Mouse (Mus musculus): ENCODE measurements around the gene Mcm3ap.

Mcm3ap gene

GRCm38 (mm10) chr10:76468203-76469162 is at the start of gene Mcm3ap, which contains the start of gene Ybey:
TSS of gene Mcm3ap (plus strand) at chr10:76468927.
TSS of gene Ybey (minus strand) at chr10:76469114.
- ChIA-PET CTCF (interaction anchor here in 2 of 4 experiments (0.5 to 1.0 kb wide), 3 partner anchors 11 to 1075 kb away, joined by 3 to 5 read pairs (median 3); no protein-coding TSS in a partner anchor), POLR2A (interaction anchor here in 3 of 4 experiments (0.6 to 2.0 kb wide), 6 partner anchors 10 to 29 kb away, joined by 3 to 8 read pairs (median 4); no protein-coding TSS in a partner anchor)

- ChIA-PET CTCF (interaction anchor here in 3 of 4 experiments (0.5 to 1.2 kb wide), 6 partner anchors 9 to 170 kb away, joined by 3 to 5 read pairs (median 3); partner anchors contain the start of gene AC141477.1 (in 1 of the 3)), POLR2A (interaction anchor here in 3 of 4 experiments (0.6 to 8.2 kb wide), 10 partner anchors 9 to 1096 kb away, joined by 3 to 49 read pairs (median 4); partner anchors contain the start of genes AC141477.1 (in 2 of the 3) and Pcnt (in 1 of the 3))
Measured at GRCm38 (mm10) chr10:76425674-76426073, 43.1 kb upstream of the Mcm3ap start.

GRCm38 (mm10) chr10:76433925-76434324 is 34.8 kb upstream of the Mcm3ap start:
- CTCF ChIA-PET: no interaction called here
- POLR2A ChIA-PET: interaction anchor here in 2 of 4 experiments (0.9 to 1.4 kb wide), 5 partner anchors 8 to 87 kb away, joined by 3 to 9 read pairs (median 4); no protein-coding TSS in a partner anchor

GRCm38 (mm10) chr10:76439107-76439890 is 29.4 kb upstream of the Mcm3ap start:
- CTCF ChIA-PET: interaction anchor here (0.5 to 1.7 kb wide), 10 partner anchors 16 to 1552 kb away, joined by 3 to 13 read pairs (median 3); partner anchors contain the start of genes Col6a2 (in 1 of the 4) and Lss (in 1 of the 4)
- POLR2A ChIA-PET: interaction anchor here (0.6 to 5.8 kb wide), 47 partner anchors 8 to 557 kb away, joined by 3 to 49 read pairs (median 4); partner anchors contain the start of genes Dip2a (in 2 of the 4), 2610028H24Rik (in 1 of the 4), Chchd10 (in 1 of the 4) and Pcbp3 (in 1 of the 4)

GRCm38 (mm10) chr10:76440281-76440680 is 28.4 kb upstream of the Mcm3ap start, which contains the start of gene AC141477.1:
TSS of gene AC141477.1 (minus strand) at chr10:76440444.
- CTCF ChIA-PET: interaction anchor here in 3 of 4 experiments (1.0 to 1.7 kb wide), 8 partner anchors 14 to 183 kb away, joined by 3 to 13 read pairs (median 4); partner anchors contain the start of genes Col6a2 (in 1 of the 3) and Lss (in 1 of the 3)

GRCm38 (mm10) chr10:76442178-76443088 is 26.3 kb upstream of the Mcm3ap start, which contains the start of gene Pcnt:
TSS of gene Pcnt (minus strand) at chr10:76442786.
- ChIA-PET CTCF (interaction anchor here in 3 of 4 experiments (0.6 to 1.0 kb wide), 3 partner anchors 12 to 839 kb away, joined by 3 read pairs; no protein-coding TSS in a partner anchor), POLR2A (interaction anchor here (0.6 to 2.0 kb wide), 24 partner anchors 8 to 337 kb away, joined by 3 to 14 read pairs (median 3); partner anchors contain the start of gene Dip2a (in 1 of the 4))

More at GRCm38 (mm10) chr10:76440281-76440680, 28.4 kb upstream of the Mcm3ap start, which contains the start of gene AC141477.1:
- POLR2A ChIA-PET: interaction anchor here in 3 of 4 experiments (0.6 to 5.8 kb wide), 35 partner anchors 9 to 753 kb away, joined by 3 to 49 read pairs (median 5); partner anchors contain the start of genes Dip2a (in 2 of the 3), Chchd10 (in 1 of the 3), Lss (in 1 of the 3) and Pcbp3 (in 1 of the 3)

- POLR2A ChIA-PET: interaction anchor here in 2 of 4 experiments (0.6 to 2.3 kb wide), 4 partner anchors 14 to 83 kb away, joined by 3 to 6 read pairs (median 3); partner anchors contain the start of gene Ybey (in 1 of the 2)
Measured at GRCm38 (mm10) chr10:76445996-76446681, 22.6 kb upstream of the Mcm3ap start.

GRCm38 (mm10) chr10:76447406-76448229 is 21.1 kb upstream of the Mcm3ap start:
- ChIA-PET POLR2A (interaction anchor here in 3 of 4 experiments (0.5 to 2.9 kb wide), 17 partner anchors 8 to 102 kb away, joined by 3 to 11 read pairs (median 3); partner anchors contain the start of gene Dip2a (in 1 of the 3)), CTCF (interaction anchor here in 1 of 4 experiments (1.0 to 1.1 kb wide), 2 partner anchors 15 to 285 kb away, joined by 4 to 5 read pairs; no protein-coding TSS in a partner anchor)

More at GRCm38 (mm10) chr10:76445996-76446681, 22.6 kb upstream of the Mcm3ap start:
- CTCF ChIA-PET: interaction anchor here in 1 of 4 experiments (0.6 kb wide), 1 partner anchor 1288 kb away, joined by 3 read pairs; no protein-coding TSS in a partner anchor

- ChIA-PET CTCF (interaction anchor here in 1 of 4 experiments (0.8 kb wide), 1 partner anchor 64 kb away, joined by 3 read pairs; no protein-coding TSS in a partner anchor), POLR2A (interaction anchor here in 2 of 4 experiments (0.6 to 2.9 kb wide), 4 partner anchors 9 to 28 kb away, joined by 3 to 11 read pairs (median 6); no protein-coding TSS in a partner anchor)
Measured at GRCm38 (mm10) chr10:76448851-76449250, 19.9 kb upstream of the Mcm3ap start, which contains the start of gene 2610028H24Rik. TSS of gene 2610028H24Rik (plus strand) at chr10:76449081.

- ChIA-PET POLR2A (interaction anchor here in 3 of 4 experiments (0.6 to 1.0 kb wide), 5 partner anchors 10 to 191 kb away, joined by 3 to 4 read pairs (median 3); partner anchors contain the start of gene Pcnt (in 1 of the 3)), CTCF (interaction anchor here in 3 of 4 experiments (0.5 to 1.4 kb wide), 17 partner anchors 8 to 1247 kb away, joined by 3 to 9 read pairs (median 4); partner anchors contain the start of gene AC141477.1 (in 1 of the 3))
Measured at GRCm38 (mm10) chr10:76455289-76455688, 13.4 kb upstream of the Mcm3ap start.

GRCm38 (mm10) chr10:76461255-76461654 is 7.5 kb upstream of the Mcm3ap start:
- POLR2A ChIA-PET: interaction anchor here in 2 of 4 experiments (0.7 to 1.4 kb wide), 7 partner anchors 10 to 946 kb away, joined by 3 to 5 read pairs (median 4); no protein-coding TSS in a partner anchor
- CTCF ChIA-PET: no interaction called here

- POLR2A ChIA-PET: interaction anchor here in 3 of 4 experiments (0.6 to 3.7 kb wide), 16 partner anchors 10 to 71 kb away, joined by 3 to 14 read pairs (median 5); partner anchors contain the start of genes AC141477.1 (in 2 of the 3), Pcnt (in 2 of the 3) and Lss (in 1 of the 3)
- CTCF ChIA-PET: interaction anchor here in 2 of 4 experiments (0.7 to 1.6 kb wide), 3 partner anchors 8 to 51 kb away, joined by 3 to 5 read pairs (median 4); no protein-coding TSS in a partner anchor
Measured at GRCm38 (mm10) chr10:76462312-76462711, 6.4 kb upstream of the Mcm3ap start.

GRCm38 (mm10) chr10:76462721-76463120 is 6.0 kb upstream of the Mcm3ap start:
- ChIA-PET CTCF (interaction anchor here in 2 of 4 experiments (1.0 to 1.6 kb wide), 3 partner anchors 8 to 15 kb away, joined by 4 to 5 read pairs (median 4); no protein-coding TSS in a partner anchor), POLR2A (interaction anchor here in 3 of 4 experiments (1.0 to 3.7 kb wide), 15 partner anchors 9 to 71 kb away, joined by 3 to 14 read pairs (median 5); partner anchors contain the start of genes AC141477.1 (in 2 of the 3), Pcnt (in 2 of the 3) and Lss (in 1 of the 3))

GRCm38 (mm10) chr10:76473759-76474158 is 5.0 kb downstream of the Mcm3ap start:
- ChIA-PET CTCF (interaction anchor here in 3 of 4 experiments (0.6 to 0.7 kb wide), 4 partner anchors 51 to 238 kb away, joined by 3 to 8 read pairs (median 4); no protein-coding TSS in a partner anchor), POLR2A (no interaction called here)

All from embryonic stem cell, embryonic (primary cell).